Mouse (Mus musculus) bone marrow macrophage, adult 2 months (primary cell): ENCODE data around the gene Safb.
"Not testable (repeated sequence)": the region's sequence is repeated elsewhere in the genome, so short reads cannot be mapped to it uniquely, and the experiment has no call there.

Experiments used
- CTCF ChIP-seq: IDR thresholded peaks from 2 replicates; pipeline ENCODE4 v1.5.1; 2012; ENCODE audit warnings: low read depth, mild to moderate bottlenecking, low read length, moderate library complexity
- POLR2A ChIP-seq: IDR thresholded peaks from 2 replicates; pipeline ENCODE4 v1.6.1; 2012; ENCODE audit warnings: mild to moderate bottlenecking, low read depth, low read length, borderline replicate concordance

DNA sequence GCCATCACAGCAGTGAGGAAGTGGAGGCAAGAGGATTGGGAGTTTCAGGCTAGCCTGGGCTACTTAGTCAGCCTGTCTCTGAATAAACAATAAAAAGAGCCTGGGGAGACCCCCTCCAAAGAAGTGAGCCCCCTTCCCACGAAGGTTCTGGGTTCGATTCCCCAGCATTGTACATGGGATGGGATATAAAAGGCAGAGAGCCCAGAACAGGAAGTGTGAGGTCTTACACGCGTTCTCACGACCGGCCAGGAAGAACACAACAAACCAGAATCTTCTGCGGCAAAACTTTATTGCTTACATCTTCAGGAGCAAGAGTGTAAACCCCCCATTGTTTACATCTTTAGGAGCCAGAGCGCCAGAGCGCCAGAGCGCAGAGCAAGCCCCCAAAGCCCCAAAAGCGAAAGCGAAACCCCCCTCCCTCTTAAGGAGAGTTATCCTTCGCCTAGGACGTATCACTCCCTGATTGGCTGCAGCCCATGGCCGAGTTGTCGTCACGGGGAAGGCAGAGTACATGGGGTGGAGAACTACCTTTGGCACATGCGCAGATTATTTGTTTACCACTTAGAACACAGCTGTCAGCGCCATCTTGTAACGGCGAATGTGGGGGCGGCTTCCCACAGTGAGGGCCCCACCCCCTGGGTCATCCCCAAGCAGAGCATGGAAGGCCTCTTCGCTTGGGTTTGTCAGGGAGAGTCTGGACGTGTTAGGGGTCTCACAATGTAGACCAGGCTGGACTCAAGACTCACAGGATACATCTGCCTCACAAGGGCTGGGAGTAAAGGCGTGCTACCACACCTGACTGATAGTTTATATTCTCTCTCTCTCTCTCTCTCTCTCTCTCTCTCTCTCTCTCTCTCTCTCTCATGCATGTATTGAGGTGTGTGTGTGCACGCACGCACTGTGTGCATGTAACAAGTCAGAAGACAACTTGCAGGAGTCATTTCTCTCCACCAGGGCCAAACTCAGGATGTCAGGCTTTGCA is 45.5 kb downstream of the Safb start:
- TF ChIP-seq CTCF, POLR2A: not testable (repeated sequence)
